Mouse (Mus musculus) heart, embryonic 16.5 days (tissue): ENCODE data around the gene Grip1. TPM values are rescaled to one million over a fixed set of nuclear protein-coding genes. Genes with fewer than 3 reads are reported as not detected.

Experiments used
- ATAC-seq: fragments of 200-750 bp; cut with Nextera tagmentation; replicated peaks from 2 replicates; pipeline ENCODE4 v1.8.0; 2017; ENCODE audit warnings: moderate number of reproducible peaks; ENCODE audit not compliant: insufficient read depth, low FRiP score; ENCODE audit errors: extremely low read depth
- H3K27ac ChIP-seq: fragments of 300-500 bp; sonication (generic); 2 replicates; pipeline ENCODE4 v1.5.1; 2014; ENCODE audit warnings: mild to moderate bottlenecking, low read length, control low read depth, moderate library complexity
- H3K27me3 ChIP-seq: fragments of 300-500 bp; sonication (generic); 2 replicates; pipeline ENCODE4 v1.6.1; 2014; ENCODE audit warnings: low read length, mixed read lengths; ENCODE audit not compliant: control insufficient read depth, insufficient read depth
- H3K36me3 ChIP-seq: fragments of 300-500 bp; sonication (generic); 2 replicates; pipeline ENCODE4 v1.6.1; 2014; ENCODE audit not compliant: control insufficient read depth, insufficient read depth
- H3K4me1 ChIP-seq: fragments of 300-500 bp; sonication (generic); 2 replicates; pipeline ENCODE4 v1.6.1; 2014; ENCODE audit warnings: low read length, mixed read lengths; ENCODE audit not compliant: control insufficient read depth, insufficient read depth
- H3K4me2 ChIP-seq: fragments of 300-500 bp; sonication (generic); 2 replicates; pipeline ENCODE4 v1.6.1; 2014; ENCODE audit warnings: low read depth, mild to moderate bottlenecking, control low read depth, low read length
- H3K4me3 ChIP-seq: fragments of 300-500 bp; sonication (generic); 2 replicates; pipeline ENCODE4 v1.5.1; 2014; ENCODE audit warnings: mild to moderate bottlenecking, control low read depth, low read length
- H3K9ac ChIP-seq: fragments of 300-500 bp; sonication (generic); 2 replicates; pipeline ENCODE4 v1.6.1; 2014; ENCODE audit warnings: low read length, control low read depth
- H3K9me3 ChIP-seq: fragments of 300-500 bp; sonication (generic); replicated peaks from 2 replicates; pipeline ENCODE4 v1.6.1; 2016; ENCODE audit warnings: low read length; ENCODE audit not compliant: control insufficient read depth
- WGBS: fragments of 180-500 bp; shearing (Covaris S2); extraction: QIAGEN DNeasy Blood & Tissue Kit; methylation state at CpG from one replicate; pipeline ENCODE4 v1.1.7; 2014; 5-methylcytosine and 5-hydroxymethylcytosine counted together
- polyA plus RNA-seq: library from polyadenylated mRNA; unstranded; fragments of >200 nt; fragmentation: Nextera tagmentation; extraction: Ambion mirVana; gene quantifications from 2 replicates; pipeline ENCODE4 v1.2.1, GENCODE M21; 2015

Gene Grip1
- polyA plus RNA-seq, 1 experiment from 2014 or later: 1.6 TPM

- Histone ChIP-seq H3K27ac (no peak overlapping the region), H3K9me3 (no peaks in the 10 kb centered on the region), H3K36me3 (no peaks in the 10 kb centered on the region), H3K27me3 (no peaks in the 10 kb centered on the region), H3K4me2 (no peak overlapping the region), H3K9ac (no peak overlapping the region), H3K4me1 (no peaks in the 10 kb centered on the region), H3K4me3 (no peak overlapping the region)
- no peak for ATAC-seq
- 71% methylated on average over 6 of the region's 6 CpGs for WGBS
Measured at GRCm38 (mm10) chr10:119951460-119951859, 497.8 kb downstream of the Grip1 start.

GRCm38 (mm10) chr10:119957260-119957955 is 503.8 kb downstream of the Grip1 start:
- H3K36me3 ChIP-seq: no peaks in the 10 kb centered on the region
- no peak overlapping the region for H3K4me2 ChIP-seq
- WGBS: 71% methylated on average over 17 of the region's 17 CpGs
- H3K4me1 ChIP-seq: no peaks in the 10 kb centered on the region
- no peak for ATAC-seq
- no peak overlapping the region for H3K4me3 ChIP-seq
- H3K9ac ChIP-seq: no peak overlapping the region
- no peaks in the 10 kb centered on the region for H3K27me3 ChIP-seq
- H3K27ac ChIP-seq: no peak overlapping the region
- no peaks in the 10 kb centered on the region for H3K9me3 ChIP-seq

- H3K4me1 ChIP-seq: no peaks in the 10 kb centered on the region
- WGBS: 46% methylated on average over 3 of the region's 3 CpGs
Measured at GRCm38 (mm10) chr10:119960915-119961314, 507.3 kb downstream of the Grip1 start.

GRCm38 (mm10) chr10:119966321-119966720 is 512.7 kb downstream of the Grip1 start:
- H3K4me1 ChIP-seq: no peaks in the 10 kb centered on the region
- WGBS: 57% methylated on average over 8 of the region's 8 CpGs
- no peak for ATAC-seq

More at GRCm38 (mm10) chr10:119960915-119961314, 507.3 kb downstream of the Grip1 start:
- Histone ChIP-seq H3K9ac (no peak overlapping the region), H3K4me3 (no peak overlapping the region), H3K4me2 (no peak overlapping the region), H3K27me3 (no peaks in the 10 kb centered on the region), H3K27ac (no peak overlapping the region), H3K36me3 (no peaks in the 10 kb centered on the region), H3K9me3 (no peaks in the 10 kb centered on the region)
- no peak for ATAC-seq

GRCm38 (mm10) chr10:119979396-119979795 is 525.8 kb downstream of the Grip1 start:
- H3K27ac ChIP-seq: no peak overlapping the region
- WGBS: 37% methylated on average over 8 of the region's 8 CpGs

More at GRCm38 (mm10) chr10:119966321-119966720, 512.7 kb downstream of the Grip1 start:
- Histone ChIP-seq H3K4me2 (no peak overlapping the region), H3K4me3 (no peak overlapping the region), H3K36me3 (no peaks in the 10 kb centered on the region), H3K9ac (no peak overlapping the region), H3K9me3 (no peaks in the 10 kb centered on the region), H3K27ac (no peak overlapping the region), H3K27me3 (no peaks in the 10 kb centered on the region)

GRCm38 (mm10) chr10:119980032-119980431 is 526.4 kb downstream of the Grip1 start:
- no peak for ATAC-seq
- Histone ChIP-seq H3K27me3 (no peaks in the 10 kb centered on the region), H3K9me3 (no peaks in the 10 kb centered on the region), H3K4me1 (peaks cover 2% of the 10 kb centered on the region; the same call in 1 of the 2 replicates), H3K36me3 (no peaks in the 10 kb centered on the region), H3K4me3 (peak overlapping the region; percentile 19), H3K27ac (no peak overlapping the region), H3K9ac (no peak overlapping the region), H3K4me2 (peak overlapping the region; percentile 48)
- 29% methylated on average over 11 of the region's 11 CpGs for WGBS

More at GRCm38 (mm10) chr10:119979396-119979795, 525.8 kb downstream of the Grip1 start:
- Histone ChIP-seq H3K4me1 (peaks cover 2% of the 10 kb centered on the region; the same call in 1 of the 2 replicates), H3K9ac (peak overlapping the region; percentile 2; the same call in 1 of the 2 replicates), H3K4me2 (peak overlapping the region; percentile 48), H3K27me3 (no peaks in the 10 kb centered on the region), H3K4me3 (peak overlapping the region; percentile 19), H3K9me3 (no peaks in the 10 kb centered on the region), H3K36me3 (no peaks in the 10 kb centered on the region)
- no peak for ATAC-seq

GRCm38 (mm10) chr10:119984299-119984698 is 530.7 kb downstream of the Grip1 start:
- peaks cover 2% of the 10 kb centered on the region; the same call in 1 of the 2 replicates for H3K4me1 ChIP-seq
- H3K4me3 ChIP-seq: no peak overlapping the region
- no peak overlapping the region for H3K4me2 ChIP-seq
- H3K27me3 ChIP-seq: no peaks in the 10 kb centered on the region
- H3K9ac ChIP-seq: no peak overlapping the region
- no peaks in the 10 kb centered on the region for H3K36me3 ChIP-seq
- no peaks in the 10 kb centered on the region for H3K9me3 ChIP-seq
- ATAC-seq: no peak
- WGBS: 86% methylated on average over 9 of the region's 9 CpGs
- no peak overlapping the region for H3K27ac ChIP-seq

GRCm38 (mm10) chr10:119998475-119998874 is 544.8 kb downstream of the Grip1 start:
- Histone ChIP-seq H3K4me2 (no peak overlapping the region), H3K36me3 (no peaks in the 10 kb centered on the region), H3K4me1 (no peaks in the 10 kb centered on the region), H3K27me3 (no peaks in the 10 kb centered on the region), H3K9me3 (no peaks in the 10 kb centered on the region), H3K27ac (no peak overlapping the region), H3K4me3 (no peak overlapping the region), H3K9ac (no peak overlapping the region)
- WGBS: 74% methylated on average over 4 of the region's 4 CpGs
- no peak for ATAC-seq

- 73% methylated on average over 4 of the region's 4 CpGs for WGBS
- no peak overlapping the region for H3K4me2 ChIP-seq
- no peaks in the 10 kb centered on the region for H3K9me3 ChIP-seq
- no peaks in the 10 kb centered on the region for H3K36me3 ChIP-seq
- H3K27ac ChIP-seq: no peak overlapping the region
- no peaks in the 10 kb centered on the region for H3K4me1 ChIP-seq
- H3K27me3 ChIP-seq: no peaks in the 10 kb centered on the region
- ATAC-seq: no peak
- no peak overlapping the region for H3K4me3 ChIP-seq
- H3K9ac ChIP-seq: no peak overlapping the region
Measured at GRCm38 (mm10) chr10:120002149-120002548, 548.5 kb downstream of the Grip1 start.
